Mouse (Mus musculus): ENCODE data around the gene Mcm10.

DNA sequence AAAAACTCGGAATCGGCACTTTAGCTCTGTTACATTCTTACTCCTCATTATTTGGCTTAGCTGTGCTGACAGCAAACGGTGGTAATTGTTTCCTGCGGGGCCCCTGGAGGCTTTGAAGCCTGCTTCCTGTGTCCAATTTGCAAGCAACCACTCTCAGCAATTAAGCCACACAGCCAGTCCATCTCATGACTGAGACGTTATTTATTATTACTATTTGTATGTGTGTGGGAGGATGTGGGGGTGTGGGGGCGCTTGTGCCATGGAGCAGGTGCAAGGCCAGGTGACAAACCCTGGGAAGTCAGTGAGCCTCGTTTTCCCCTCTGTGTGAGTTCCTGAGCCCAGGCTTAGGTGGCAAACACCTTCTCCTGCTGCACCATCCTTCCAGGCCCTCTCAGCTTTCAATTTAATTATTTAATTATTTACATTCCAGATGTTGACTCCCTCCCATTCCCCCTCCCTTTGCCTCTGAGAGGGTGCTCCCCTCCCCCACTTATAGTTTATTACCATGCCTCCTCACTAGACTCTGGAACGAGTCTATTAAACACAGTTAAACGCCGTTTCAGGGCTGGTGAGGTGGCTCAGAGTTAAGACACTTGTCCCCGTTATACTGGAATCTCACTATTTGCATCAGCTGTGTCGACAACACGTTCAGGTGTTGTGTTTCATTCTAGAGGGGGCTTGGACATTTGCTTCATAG, 32.8 kb upstream of the Mcm10 start:
- TF ChIP-seq CTCF (IDR thresholded peaks at IDR 0.05; ENCODE audit: control insufficient read depth, insufficient read depth, insufficient replicate concordance, low read depth, low read length) (no peak), POLR2A (IDR thresholded peaks at IDR 0.05; ENCODE audit: control insufficient read depth, low read depth, low read length) (no peak)

Data from testis, adult 2 months (tissue).